Mouse (Mus musculus) embryonic facial prominence, embryonic 10.5 days (tissue): Measurements from ENCODE around the gene Prkce. TPM values are rescaled to one million over a fixed set of nuclear protein-coding genes. Genes with fewer than 3 reads are reported as not detected.

Experiments
- DNase-seq: peaks from one replicate; pipeline ENCODE4 v3.0.0-alpha.2; 2017; ENCODE audit warnings: low spot score
- H3K27ac ChIP-seq: fragments of 300-500 bp; sonication (generic); replicated peaks from 2 replicates; pipeline ENCODE4 v1.5.1; 2016; ENCODE audit warnings: mild to moderate bottlenecking
- H3K27me3 ChIP-seq: fragments of 300-500 bp; sonication (generic); replicated peaks from 2 replicates; pipeline ENCODE4 v1.6.1; 2016; ENCODE audit warnings: low read depth, mild to moderate bottlenecking; ENCODE audit not compliant: poor library complexity, severe bottlenecking
- H3K36me3 ChIP-seq: fragments of 300-500 bp; sonication (generic); replicated peaks from 2 replicates; pipeline ENCODE4 v1.6.1; 2016; ENCODE audit warnings: mild to moderate bottlenecking, moderate library complexity
- H3K4me1 ChIP-seq: fragments of 300-500 bp; sonication (generic); 2 replicates; pipeline ENCODE4 v1.6.1; 2016
- H3K4me3 ChIP-seq: fragments of 300-500 bp; sonication (generic); 2 replicates; pipeline ENCODE4 v1.5.1; 2016; ENCODE audit warnings: mild to moderate bottlenecking, moderate library complexity
- H3K9me3 ChIP-seq: fragments of 300-500 bp; sonication (generic); 2 replicates; pipeline ENCODE4 v1.6.1; 2016; ENCODE audit warnings: mild to moderate bottlenecking
- WGBS: fragments of 180-500 bp; shearing (Covaris S2); methylation state at CpG from one replicate; pipeline ENCODE4 v1.1.7; 2016; 5-methylcytosine and 5-hydroxymethylcytosine counted together
- polyA plus RNA-seq: library from polyadenylated mRNA; unstranded; fragments of >200 nt; fragmentation: Nextera tagmentation; extraction: Ambion mirVana; gene quantifications from 2 replicates; pipeline ENCODE4 v1.2.1, GENCODE M21; 2016

The Prkce gene
- polyA plus RNA-seq, 1 experiment from 2014 or later = 4.2 TPM

- Histone ChIP-seq H3K27ac (no peak overlapping the region), H3K4me1 (no peaks in the 10 kb centered on the region), H3K9me3 (no peaks in the 10 kb centered on the region), H3K27me3 (no peaks in the 10 kb centered on the region), H3K4me3 (no peak overlapping the region), H3K36me3 (no peaks in the 10 kb centered on the region)
- DNase-seq = no peak
- 90% methylated on average over 1 of the region's 1 CpGs for WGBS
Observed at GRCm38 (mm10) chr17:86637311-86637710, 469.7 kb downstream of the Prkce start.

GRCm38 (mm10) chr17:86639279-86639678 lies 471.7 kb downstream of the Prkce start:
- Histone ChIP-seq H3K4me1 (no peaks in the 10 kb centered on the region), H3K36me3 (no peaks in the 10 kb centered on the region), H3K27ac (no peak overlapping the region), H3K27me3 (no peaks in the 10 kb centered on the region), H3K4me3 (no peak overlapping the region), H3K9me3 (no peaks in the 10 kb centered on the region)
- 87% methylated on average over 3 of the region's 3 CpGs for WGBS
- no peak for DNase-seq

GRCm38 (mm10) chr17:86647226-86647625 lies 479.6 kb downstream of the Prkce start:
- H3K36me3 ChIP-seq = no peaks in the 10 kb centered on the region
- 0 out of 2 replicates have a peak, but pooled peaks cover 5% of the 10 kb centered on the region for H3K4me1 ChIP-seq
- H3K27me3 ChIP-seq = no peaks in the 10 kb centered on the region
- WGBS = 95% methylated on average over 3 of the region's 3 CpGs
- H3K9me3 ChIP-seq = no peaks in the 10 kb centered on the region
- H3K27ac ChIP-seq = no peak overlapping the region
- no peak for DNase-seq
- no peak overlapping the region for H3K4me3 ChIP-seq

GRCm38 (mm10) chr17:86648856-86649435 lies 481.4 kb downstream of the Prkce start:
- Histone ChIP-seq H3K9me3 (no peaks in the 10 kb centered on the region), H3K36me3 (no peaks in the 10 kb centered on the region), H3K27ac (no peak overlapping the region), H3K4me3 (no peak overlapping the region), H3K27me3 (no peaks in the 10 kb centered on the region), H3K4me1 (0 out of 2 replicates have a peak, but pooled peaks cover 5% of the 10 kb centered on the region)
- DNase-seq = no peak
- 89% methylated on average over 12 of the region's 12 CpGs for WGBS

GRCm38 (mm10) chr17:86650241-86650640 lies 482.7 kb downstream of the Prkce start:
- Histone ChIP-seq H3K36me3 (no peaks in the 10 kb centered on the region), H3K9me3 (no peaks in the 10 kb centered on the region), H3K4me1 (0 out of 2 replicates have a peak, but pooled peaks cover 5% of the 10 kb centered on the region), H3K27me3 (no peaks in the 10 kb centered on the region), H3K27ac (no peak overlapping the region), H3K4me3 (no peak overlapping the region)
- DNase-seq = no peak
- WGBS = 90% methylated on average over 6 of the region's 6 CpGs

- Histone ChIP-seq H3K9me3 (no peaks in the 10 kb centered on the region), H3K4me3 (no peak overlapping the region), H3K36me3 (no peaks in the 10 kb centered on the region), H3K27ac (no peak overlapping the region), H3K27me3 (no peaks in the 10 kb centered on the region), H3K4me1 (0 out of 2 replicates have a peak, but pooled peaks cover 5% of the 10 kb centered on the region)
- WGBS = 70% methylated on average over 4 of the region's 4 CpGs
- no peak for DNase-seq
Observed at GRCm38 (mm10) chr17:86651091-86651490, 483.5 kb downstream of the Prkce start.

- 0 out of 2 replicates have a peak, but pooled peaks cover 5% of the 10 kb centered on the region for H3K4me1 ChIP-seq
- H3K27ac ChIP-seq = no peak overlapping the region
- no peaks in the 10 kb centered on the region for H3K36me3 ChIP-seq
- no peaks in the 10 kb centered on the region for H3K9me3 ChIP-seq
- no peak for DNase-seq
- no peaks in the 10 kb centered on the region for H3K27me3 ChIP-seq
- H3K4me3 ChIP-seq = no peak overlapping the region
- WGBS = 93% methylated on average over 1 of the region's 1 CpGs
Observed at GRCm38 (mm10) chr17:86652751-86653150, 485.2 kb downstream of the Prkce start.

- WGBS = 86% methylated on average over 5 of the region's 5 CpGs
Observed at GRCm38 (mm10) chr17:86656369-86656768, 488.8 kb downstream of the Prkce start.

GRCm38 (mm10) chr17:86662301-86662700 lies 494.7 kb downstream of the Prkce start:
- H3K36me3 ChIP-seq = no peaks in the 10 kb centered on the region
- no peak overlapping the region for H3K4me3 ChIP-seq
- no peak overlapping the region for H3K27ac ChIP-seq
- DNase-seq = no peak
- no peaks in the 10 kb centered on the region for H3K9me3 ChIP-seq
- H3K4me1 ChIP-seq = no peaks in the 10 kb centered on the region
- WGBS = 50% methylated on average over 1 of the region's 1 CpGs
- no peaks in the 10 kb centered on the region for H3K27me3 ChIP-seq

More at GRCm38 (mm10) chr17:86656369-86656768, 488.8 kb downstream of the Prkce start:
- no peak overlapping the region for H3K27ac ChIP-seq
- no peaks in the 10 kb centered on the region for H3K27me3 ChIP-seq
- H3K9me3 ChIP-seq = no peaks in the 10 kb centered on the region
- H3K36me3 ChIP-seq = no peaks in the 10 kb centered on the region
- 0 out of 2 replicates have a peak, but pooled peaks cover under 1% of the 10 kb centered on the region for H3K4me1 ChIP-seq
- no peak for DNase-seq
- no peak overlapping the region for H3K4me3 ChIP-seq

GRCm38 (mm10) chr17:86663471-86663870 lies 495.9 kb downstream of the Prkce start:
- no peak overlapping the region for H3K27ac ChIP-seq
- DNase-seq = no peak
- H3K36me3 ChIP-seq = no peaks in the 10 kb centered on the region
- 87% methylated on average over 4 of the region's 4 CpGs for WGBS
- H3K4me3 ChIP-seq = no peak overlapping the region
- no peaks in the 10 kb centered on the region for H3K27me3 ChIP-seq
- no peaks in the 10 kb centered on the region for H3K9me3 ChIP-seq
- no peaks in the 10 kb centered on the region for H3K4me1 ChIP-seq

GRCm38 (mm10) chr17:86667836-86668600 lies 500.4 kb downstream of the Prkce start:
- 79% methylated on average over 8 of the region's 8 CpGs for WGBS

GRCm38 (mm10) chr17:86669641-86670373 lies 502.2 kb downstream of the Prkce start:
- H3K27me3 ChIP-seq = no peaks in the 10 kb centered on the region
- peaks cover 18% of the 10 kb centered on the region for H3K4me1 ChIP-seq
- no peak overlapping the region for H3K27ac ChIP-seq
- no peaks in the 10 kb centered on the region for H3K9me3 ChIP-seq
- WGBS = 92% methylated on average over 13 of the region's 13 CpGs
- H3K36me3 ChIP-seq = no peaks in the 10 kb centered on the region
- no peak overlapping the region for H3K4me3 ChIP-seq
- no peak for DNase-seq

More at GRCm38 (mm10) chr17:86667836-86668600, 500.4 kb downstream of the Prkce start:
- Histone ChIP-seq H3K27me3 (no peaks in the 10 kb centered on the region), H3K36me3 (no peaks in the 10 kb centered on the region), H3K4me3 (no peak overlapping the region), H3K9me3 (no peaks in the 10 kb centered on the region), H3K27ac (no peak overlapping the region), H3K4me1 (peaks cover 14% of the 10 kb centered on the region)
- no peak for DNase-seq
